Mouse (Mus musculus) kidney, embryonic 16.5 days (tissue): Measurements from ENCODE around the gene Gpd1. TPM values are rescaled to one million over a fixed set of nuclear protein-coding genes. Genes with fewer than 3 reads are reported as not detected.

Source experiments
- polyA plus RNA-seq: library from polyadenylated mRNA; unstranded; fragments of >200 nt; fragmentation: Nextera tagmentation; extraction: Ambion mirVana; gene quantifications from 2 replicates; pipeline ENCODE4 v1.2.1, GENCODE M21; 2015

Gene Gpd1
- polyA plus RNA-seq, 1 experiment from 2014 or later: 45.4 TPM

Other genes with a start within 250 kb of the Gpd1 start
- gene Bcdin3d, start 242.8 kb upstream of the Gpd1 start, polyA plus RNA-seq: 16.8 and 18.2 TPM in 2 replicates
- 0.32 and 0.50 TPM in 2 replicates for gene Faim2, start 189.3 kb upstream of the Gpd1 start, polyA plus RNA-seq
- gene Aqp2, start 138.5 kb upstream of the Gpd1 start, polyA plus RNA-seq: 109 and 159 TPM in 2 replicates
- 3.7 and 5.0 TPM in 2 replicates for gene Aqp5, start 126.7 kb upstream of the Gpd1 start, polyA plus RNA-seq
- 0.10 TPM in 1 of 2 replicates, not detected in the other for gene Aqp6, start 116.1 kb upstream of the Gpd1 start, polyA plus RNA-seq
- 143 and 157 TPM in 2 replicates for gene Racgap1, start 65.9 kb upstream of the Gpd1 start, polyA plus RNA-seq
- 1.7 TPM in 2 replicates for gene Asic1, start 47.1 kb upstream of the Gpd1 start, polyA plus RNA-seq
- 49.8 and 56.3 TPM in 2 replicates for gene Smarcd1, start 15.4 kb upstream of the Gpd1 start, polyA plus RNA-seq
- gene Gm17349, start 12.0 kb upstream of the Gpd1 start, polyA plus RNA-seq: not detected in 2 replicates
- gene Cox14, start 8.1 kb downstream of the Gpd1 start, polyA plus RNA-seq: 193 and 197 TPM in 2 replicates
- gene Cers5, start 55.4 kb downstream of the Gpd1 start, polyA plus RNA-seq: 86.2 and 87.2 TPM in 2 replicates
- 54.7 and 62.1 TPM in 2 replicates for gene Lima1, start 157.9 kb downstream of the Gpd1 start, polyA plus RNA-seq
- 0.02 TPM in 1 of 2 replicates, not detected in the other for gene Fam186a, start 249.5 kb downstream of the Gpd1 start, polyA plus RNA-seq